Mouse (Mus musculus): ENCODE results near the gene Meig1. TPM values are rescaled to one million over a fixed set of nuclear protein-coding genes. Genes with fewer than 3 reads are reported as not detected.

Meig1 gene
- total RNA-seq, 2 experiments from 2014 or later, result 2.1 to 2.3 TPM

GRCm38 (mm10) chr2:3365127-3365526 is 57.3 kb downstream of the Meig1 start:
- no peak for DNase-seq (ENCODE audit: low spot score in 2 of 2)
- intact Hi-C loops (cut with DNase I), result no loop called here

- no peak for DNase-seq (ENCODE audit: low spot score in 2 of 2)
- intact Hi-C loops (cut with DNase I), result loop anchor here (5.0 kb wide), 1 partner anchor 46 kb away; no protein-coding TSS in a partner anchor
These were observed 61.4 kb downstream of the Meig1 start for GRCm38 (mm10) chr2:3361067-3361466.

Other genes starting within 250 kb of the Meig1 start
- gene Nmt2, start 138.4 kb downstream of the Meig1 start, total RNA-seq (2021), result 10 to 100 TPM; 83.6 to 97.7 TPM
- 1 to 10 TPM; 7.9 to 8.6 TPM for gene Rpp38, start 90.0 kb downstream of the Meig1 start, total RNA-seq (2021)
- gene Acbd7, start 86.5 kb downstream of the Meig1 start, total RNA-seq (2021), result 1 to 10 TPM in 1 of 2 experiments, not detected in 1; 1.8 TPM
- gene Olah, start 25.4 kb downstream of the Meig1 start, total RNA-seq (2021), result not detected
- 10 to 100 TPM in 1 of 2 experiments, 1 to 10 TPM in 1; 8.8 to 15.5 TPM for gene Dclre1c, start 1.5 kb upstream of the Meig1 start, total RNA-seq (2021)
- 1 to 10 TPM; 3.2 to 4.4 TPM for gene Suv39h2, start 52.4 kb upstream of the Meig1 start, total RNA-seq (2021)
- gene Gm45902, start 90.1 kb upstream of the Meig1 start, total RNA-seq (2021), result 1 to 10 TPM; 3.4 to 5.4 TPM
- gene Hspa14, start 90.2 kb upstream of the Meig1 start, total RNA-seq (2021), result 10 to 100 TPM; 41.4 to 48.2 TPM
- gene Cdnf, start 90.4 kb upstream of the Meig1 start, total RNA-seq (2021), result 1 to 10 TPM; 1.2 to 1.6 TPM
- gene Fam107b, start 147.8 kb upstream of the Meig1 start, total RNA-seq (2021), result 10 to 100 TPM in 1 of 2 experiments, 1 to 10 TPM in 1; 6.4 to 11.9 TPM